Mouse (Mus musculus) lung, embryonic 15.5 days (tissue): Measurements from ENCODE around the gene 2310022A10Rik. TPM values are rescaled to one million over a fixed set of nuclear protein-coding genes. Genes with fewer than 3 reads are reported as not detected.

Experiments
- ATAC-seq: fragments of 200-750 bp; cut with Nextera tagmentation; 2 replicates; pipeline ENCODE4 v1.8.0; 2017; ENCODE audit warnings: moderate number of reproducible peaks, borderline replicate concordance; ENCODE audit not compliant: low FRiP score, low TSS enrichment; ENCODE audit errors: extremely low read depth
- H3K27ac ChIP-seq: fragments of 300-500 bp; sonication (generic); 2 replicates; pipeline ENCODE4 v1.5.1; 2015; ENCODE audit warnings: moderate library complexity, mild to moderate bottlenecking, inconsistent platforms
- H3K27me3 ChIP-seq: fragments of 300-500 bp; sonication (generic); 2 replicates; pipeline ENCODE4 v1.6.1; 2015; ENCODE audit warnings: inconsistent platforms
- H3K36me3 ChIP-seq: fragments of 300-500 bp; sonication (generic); 2 replicates; pipeline ENCODE4 v1.6.1; 2015; ENCODE audit warnings: inconsistent platforms
- H3K4me1 ChIP-seq: fragments of 300-500 bp; sonication (generic); 2 replicates; pipeline ENCODE4 v1.6.1; 2015; ENCODE audit warnings: inconsistent platforms
- H3K4me2 ChIP-seq: fragments of 300-500 bp; sonication (generic); 2 replicates; pipeline ENCODE4 v1.6.1; 2015; ENCODE audit warnings: inconsistent platforms, mild to moderate bottlenecking, moderate library complexity
- H3K4me3 ChIP-seq: fragments of 300-500 bp; sonication (generic); 2 replicates; pipeline ENCODE4 v1.5.1; 2015; ENCODE audit warnings: mild to moderate bottlenecking, inconsistent platforms
- H3K9ac ChIP-seq: fragments of 300-500 bp; sonication (generic); 2 replicates; pipeline ENCODE4 v1.6.1; 2015; ENCODE audit warnings: inconsistent platforms
- H3K9me3 ChIP-seq: fragments of 300-500 bp; sonication (generic); 2 replicates; pipeline ENCODE4 v1.6.1; 2016; ENCODE audit warnings: inconsistent platforms
- WGBS: fragments of 180-500 bp; shearing (Covaris S2); methylation state at CpG from one replicate; pipeline ENCODE4 v1.1.7; 2015; 5-methylcytosine and 5-hydroxymethylcytosine counted together
- polyA plus RNA-seq: library from polyadenylated mRNA; unstranded; fragments of >200 nt; fragmentation: Nextera tagmentation; extraction: Ambion mirVana; gene quantifications from 2 replicates; pipeline ENCODE4 v1.2.1, GENCODE M21; 2015

2310022A10Rik gene
- polyA plus RNA-seq, 1 experiment from 2014 or later = 24.0 TPM

DNA sequence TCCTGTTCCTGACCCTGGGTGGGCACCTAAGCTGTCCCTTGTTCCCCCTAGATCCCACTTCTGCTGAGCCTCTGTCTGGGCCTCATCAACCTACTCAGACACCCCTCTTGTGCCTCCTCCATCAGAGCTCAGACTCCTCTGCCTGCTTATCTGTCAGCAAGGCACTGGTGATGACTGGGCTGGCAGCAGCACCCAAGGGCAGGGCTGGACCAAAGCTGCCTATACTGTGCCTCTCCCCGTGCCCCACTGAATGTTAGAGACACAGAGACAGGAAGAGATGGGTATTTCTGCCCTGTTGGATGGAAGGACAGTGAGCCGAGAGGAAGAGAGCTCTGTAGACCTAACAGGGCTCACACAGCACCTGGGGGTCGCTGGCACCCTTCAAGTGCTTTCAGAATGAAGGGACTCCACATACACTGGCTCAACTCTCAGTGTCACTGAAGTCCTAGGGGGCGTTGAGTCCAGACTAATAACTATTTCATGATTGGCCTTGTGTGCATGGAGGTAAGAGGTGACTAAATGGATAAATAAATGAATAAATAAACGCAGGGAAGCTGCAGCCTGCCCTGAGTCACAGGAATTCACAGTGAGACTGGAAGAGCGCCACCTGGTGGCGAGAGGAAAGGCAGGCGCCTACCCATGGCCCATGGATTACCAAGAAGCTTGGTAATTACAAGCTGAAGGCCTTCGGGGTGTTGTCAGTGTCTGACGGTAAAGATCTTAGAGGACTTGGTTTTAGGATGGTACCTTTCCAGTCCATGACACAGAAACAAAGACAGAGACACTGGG, 26.8 kb upstream of the 2310022A10Rik start:
- H3K9ac ChIP-seq = no peak overlapping the region
- no peak overlapping the region for H3K4me2 ChIP-seq
- H3K4me3 ChIP-seq = no peak overlapping the region
- H3K9me3 ChIP-seq = no peaks in the 10 kb centered on the region
- WGBS = 23% methylated on average over 10 of the region's 10 CpGs
- no peaks in the 10 kb centered on the region for H3K4me1 ChIP-seq
- peak; percentile 45; the same call in 1 of the 2 replicates for ATAC-seq
- H3K27me3 ChIP-seq = no peaks in the 10 kb centered on the region
- no peak overlapping the region for H3K27ac ChIP-seq
- no peaks in the 10 kb centered on the region for H3K36me3 ChIP-seq

DNA sequence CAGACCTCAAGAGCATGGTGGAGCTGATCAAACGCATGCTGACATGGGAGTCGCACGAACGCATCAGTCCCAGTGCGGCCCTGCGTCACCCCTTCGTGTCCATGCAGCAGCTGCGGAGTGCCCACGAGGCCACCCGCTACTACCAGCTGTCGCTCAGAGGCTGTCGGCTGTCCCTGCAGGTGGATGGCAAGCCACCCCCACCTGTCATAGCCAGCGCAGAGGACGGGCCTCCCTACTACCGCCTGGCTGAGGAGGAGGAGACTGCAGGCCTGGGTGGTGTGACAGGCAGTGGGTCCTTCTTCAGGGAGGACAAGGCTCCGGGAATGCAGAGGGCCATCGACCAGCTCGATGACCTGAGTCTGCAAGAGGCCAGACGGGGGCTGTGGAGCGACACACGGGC, 24.0 kb upstream of the 2310022A10Rik start:
- H3K9ac ChIP-seq = no peak overlapping the region
- H3K4me3 ChIP-seq = no peak overlapping the region
- 0 out of 2 replicates have a peak, but pooled peaks cover 2% of the 10 kb centered on the region for H3K36me3 ChIP-seq
- H3K27me3 ChIP-seq = no peaks in the 10 kb centered on the region
- H3K27ac ChIP-seq = no peak overlapping the region
- H3K4me2 ChIP-seq = no peak overlapping the region
- 74% methylated on average over 21 of the region's 21 CpGs for WGBS
- ATAC-seq = no peak
- H3K9me3 ChIP-seq = no peaks in the 10 kb centered on the region
- no peaks in the 10 kb centered on the region for H3K4me1 ChIP-seq

DNA sequence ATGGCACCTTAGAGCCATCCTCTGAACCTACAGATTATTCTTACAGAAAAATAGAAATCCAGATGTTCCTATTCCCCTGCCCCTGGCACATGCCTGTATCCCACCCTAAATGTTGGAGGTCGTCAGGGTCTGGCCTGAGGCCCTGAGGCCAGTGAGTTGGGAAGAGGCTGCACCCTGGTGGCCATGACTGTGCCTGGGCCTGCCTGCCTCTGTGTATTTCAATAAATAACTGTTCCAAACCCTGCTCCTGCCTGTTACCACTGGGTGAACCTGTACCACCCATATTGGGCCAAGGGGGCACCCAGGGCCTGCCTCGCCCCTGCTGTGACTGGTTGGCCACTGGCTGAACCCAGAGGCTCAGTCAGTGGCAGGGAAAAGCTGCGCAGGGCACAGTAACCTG, 22.1 kb upstream of the 2310022A10Rik start:
- 81% methylated on average over 3 of the region's 3 CpGs for WGBS

DNA sequence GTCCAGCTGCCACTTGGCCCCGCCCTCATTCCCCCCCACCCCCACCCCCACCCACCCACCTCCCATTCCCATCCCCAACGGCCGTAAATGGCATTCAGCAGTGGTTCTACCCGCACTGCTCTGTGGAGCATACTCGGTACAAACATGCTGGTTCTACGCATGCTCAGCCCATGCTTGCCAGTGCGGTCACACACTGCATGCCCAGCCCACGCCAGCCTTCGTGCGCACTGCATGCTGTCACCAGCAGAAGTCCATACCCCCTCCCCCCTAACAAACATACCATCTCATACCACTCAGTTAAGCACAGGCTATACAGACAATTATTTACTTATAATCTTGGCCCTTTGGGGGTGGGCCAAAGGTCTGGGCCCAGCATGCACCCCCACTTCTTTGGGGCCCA, 21.3 kb upstream of the 2310022A10Rik start:
- H3K36me3 ChIP-seq = peaks cover 16% of the 10 kb centered on the region
- H3K27me3 ChIP-seq = no peaks in the 10 kb centered on the region
- no peak overlapping the region for H3K27ac ChIP-seq
- H3K4me3 ChIP-seq = no peak overlapping the region
- H3K4me2 ChIP-seq = no peak overlapping the region
- ATAC-seq = no peak
- H3K4me1 ChIP-seq = no peaks in the 10 kb centered on the region
- no peaks in the 10 kb centered on the region for H3K9me3 ChIP-seq
- 80% methylated on average over 10 of the region's 10 CpGs for WGBS
- H3K9ac ChIP-seq = no peak overlapping the region

More for the DNA sequence above, 22.1 kb upstream of the 2310022A10Rik start:
- Histone ChIP-seq H3K27me3 (no peaks in the 10 kb centered on the region), H3K4me1 (no peaks in the 10 kb centered on the region), H3K9me3 (no peaks in the 10 kb centered on the region), H3K9ac (no peak overlapping the region), H3K27ac (no peak overlapping the region), H3K4me3 (no peak overlapping the region), H3K36me3 (peaks cover 9% of the 10 kb centered on the region; the same call in 1 of the 2 replicates), H3K4me2 (no peak overlapping the region)
- ATAC-seq = no peak

DNA sequence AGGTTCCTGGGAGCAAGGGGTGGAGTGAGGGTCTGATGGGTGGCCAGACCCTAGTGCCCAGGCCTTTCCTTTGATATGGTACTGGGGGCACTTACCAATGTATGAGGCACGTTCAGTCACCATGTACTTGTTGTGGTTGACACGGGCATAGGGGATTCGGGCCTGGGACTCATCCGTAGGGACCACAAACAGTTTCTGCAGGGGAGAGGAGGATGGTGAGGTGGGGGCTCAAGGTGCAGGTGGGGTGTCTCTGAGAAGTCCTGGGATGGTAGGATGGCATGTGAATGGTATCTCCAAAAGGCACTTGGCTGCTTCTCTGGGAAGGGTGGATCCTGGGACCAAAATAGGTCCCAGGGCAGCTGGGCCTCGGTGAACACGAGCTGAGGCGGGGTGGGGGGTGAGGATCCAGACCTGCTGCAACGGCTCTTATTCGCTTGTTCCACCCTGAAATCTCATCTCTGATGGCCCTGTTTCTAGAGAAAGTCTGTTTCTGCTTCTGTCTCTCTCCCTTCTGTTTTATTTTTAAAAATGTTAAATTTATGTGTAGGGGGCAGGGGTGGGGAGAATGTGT, 20.5 kb upstream of the 2310022A10Rik start:
- no peak overlapping the region for H3K27ac ChIP-seq
- no peak overlapping the region for H3K9ac ChIP-seq
- no peak overlapping the region for H3K4me2 ChIP-seq
- ATAC-seq = no peak
- H3K9me3 ChIP-seq = no peaks in the 10 kb centered on the region
- H3K4me3 ChIP-seq = no peak overlapping the region
- no peaks in the 10 kb centered on the region for H3K4me1 ChIP-seq
- peaks cover 16% of the 10 kb centered on the region for H3K36me3 ChIP-seq
- WGBS = 84% methylated on average over 9 of the region's 9 CpGs
- H3K27me3 ChIP-seq = no peaks in the 10 kb centered on the region

DNA sequence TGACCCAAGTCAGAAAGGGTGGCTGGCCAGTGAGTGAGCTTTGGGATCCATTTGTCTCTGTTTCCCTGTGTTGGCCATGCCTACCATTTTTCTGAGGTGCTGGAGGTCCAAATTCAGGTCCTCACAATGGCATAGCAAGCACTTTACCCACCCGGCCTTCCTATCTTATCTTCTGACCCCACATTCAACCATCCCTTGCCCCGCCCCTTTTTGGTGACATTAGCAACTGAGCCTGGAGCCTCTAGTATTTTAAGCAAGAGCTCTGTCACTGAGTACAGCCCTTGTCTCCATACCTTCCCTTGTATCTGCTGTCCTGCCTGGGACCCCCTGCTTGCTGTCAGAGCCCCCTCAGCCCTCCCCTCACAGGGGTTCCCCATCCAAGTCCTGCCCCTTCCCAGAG, 17.6 kb upstream of the 2310022A10Rik start:
- WGBS = 63% methylated on average over 2 of the region's 2 CpGs
- Histone ChIP-seq H3K27me3 (no peaks in the 10 kb centered on the region), H3K4me1 (no peaks in the 10 kb centered on the region), H3K27ac (no peak overlapping the region), H3K9ac (no peak overlapping the region), H3K9me3 (no peaks in the 10 kb centered on the region), H3K36me3 (peaks cover 16% of the 10 kb centered on the region), H3K4me2 (no peak overlapping the region), H3K4me3 (no peak overlapping the region)
- no peak for ATAC-seq

DNA sequence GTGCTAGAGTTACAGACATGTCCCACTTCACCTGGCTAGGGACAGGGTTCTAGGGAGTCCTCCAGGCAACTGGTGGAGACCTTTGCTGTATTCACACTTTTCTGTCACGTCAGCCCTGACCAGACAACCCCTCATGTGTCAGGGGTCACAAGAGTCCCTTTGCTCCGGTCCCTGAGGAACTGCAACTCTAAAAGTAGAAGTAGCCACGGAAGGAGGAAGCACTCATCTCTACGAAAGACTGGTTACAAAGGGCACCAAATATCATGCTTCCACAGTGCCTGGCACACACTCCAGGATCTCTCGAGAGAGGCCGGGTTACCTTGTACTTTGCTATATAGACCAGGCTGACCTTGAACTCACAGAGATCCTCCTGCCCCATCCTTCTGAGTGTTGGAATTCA, 16.4 kb upstream of the 2310022A10Rik start:
- H3K4me3 ChIP-seq = no peak overlapping the region
- no peak for ATAC-seq
- H3K27ac ChIP-seq = no peak overlapping the region
- no peaks in the 10 kb centered on the region for H3K9me3 ChIP-seq
- no peak overlapping the region for H3K9ac ChIP-seq
- peaks cover 16% of the 10 kb centered on the region for H3K36me3 ChIP-seq
- peaks cover 5% of the 10 kb centered on the region; the same call in 1 of the 2 replicates for H3K4me1 ChIP-seq
- 85% methylated on average over 6 of the region's 6 CpGs for WGBS
- no peaks in the 10 kb centered on the region for H3K27me3 ChIP-seq
- no peak overlapping the region for H3K4me2 ChIP-seq

DNA sequence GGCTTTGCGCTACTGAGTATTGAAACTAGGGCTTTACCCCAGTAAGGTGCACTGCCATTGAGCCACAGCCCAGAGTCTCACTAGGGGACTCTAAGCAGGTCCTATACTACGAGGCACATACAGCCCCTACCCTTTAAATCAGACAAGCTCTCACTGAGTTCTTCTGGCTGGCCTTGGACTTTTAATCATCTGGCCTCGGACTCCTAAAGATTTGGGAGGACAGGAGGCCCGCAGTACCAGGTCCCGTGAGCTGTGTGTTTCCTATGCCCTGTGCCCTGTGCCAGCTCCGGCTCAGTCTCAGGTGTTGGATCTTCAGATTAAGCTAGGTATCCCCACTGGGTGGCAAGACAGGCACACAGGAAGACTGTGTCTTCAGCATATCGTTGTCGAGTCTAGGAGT, 15.0 kb upstream of the 2310022A10Rik start:
- WGBS = 87% methylated on average over 8 of the region's 8 CpGs
- Histone ChIP-seq H3K9me3 (no peaks in the 10 kb centered on the region), H3K9ac (no peak overlapping the region), H3K36me3 (peaks cover 16% of the 10 kb centered on the region), H3K4me2 (no peak overlapping the region), H3K27ac (no peak overlapping the region), H3K27me3 (no peaks in the 10 kb centered on the region), H3K4me1 (peaks cover 17% of the 10 kb centered on the region), H3K4me3 (no peak overlapping the region)
- ATAC-seq = no peak

DNA sequence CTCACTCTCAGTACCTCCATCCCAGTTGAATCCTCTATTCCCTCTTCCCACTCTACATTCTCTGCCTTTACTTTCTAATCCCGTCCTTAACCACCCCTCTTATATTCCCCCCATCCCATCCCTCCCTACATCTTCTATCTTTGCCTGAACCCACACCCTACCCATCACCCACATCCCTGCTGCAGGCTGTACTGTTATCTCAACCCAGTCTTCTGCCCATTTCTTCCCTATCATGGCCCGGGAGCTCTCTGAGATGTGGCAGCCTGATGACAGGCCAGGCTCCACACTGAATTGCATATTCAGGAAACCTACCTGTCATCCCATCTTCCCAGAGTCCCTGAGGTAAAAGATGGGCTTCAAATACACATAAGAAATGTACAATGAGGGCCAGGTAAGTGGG, 14.2 kb upstream of the 2310022A10Rik start:
- Histone ChIP-seq H3K27ac (no peak overlapping the region), H3K4me1 (peaks cover 18% of the 10 kb centered on the region), H3K4me3 (no peak overlapping the region), H3K36me3 (peaks cover 14% of the 10 kb centered on the region), H3K27me3 (no peaks in the 10 kb centered on the region), H3K9ac (no peak overlapping the region), H3K4me2 (no peak overlapping the region), H3K9me3 (no peaks in the 10 kb centered on the region)
- WGBS = 84% methylated on average over 2 of the region's 2 CpGs
- ATAC-seq = no peak

DNA sequence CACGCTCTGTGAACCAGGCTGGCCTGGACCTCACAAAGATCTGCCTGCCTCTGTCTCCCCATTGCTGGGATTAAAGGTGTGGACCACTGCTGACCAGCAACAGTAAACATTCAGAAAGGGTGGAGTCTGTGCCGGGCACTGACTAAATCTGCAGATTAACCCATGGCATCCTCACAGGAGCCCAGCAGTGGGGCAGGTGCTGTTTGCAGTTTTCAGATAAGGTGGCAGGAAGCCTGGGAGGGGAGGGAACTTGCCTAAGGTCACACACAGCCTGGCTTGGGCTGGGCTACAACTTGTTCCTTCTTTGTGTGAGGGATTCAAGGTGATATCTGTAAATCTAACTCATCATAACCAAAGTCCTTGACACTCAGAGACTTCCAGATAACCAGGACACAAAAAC, 12.5 kb upstream of the 2310022A10Rik start:
- ATAC-seq = no peak
- Histone ChIP-seq H3K4me1 (peaks cover 18% of the 10 kb centered on the region), H3K4me2 (no peak overlapping the region), H3K9ac (no peak overlapping the region), H3K36me3 (peaks cover 10% of the 10 kb centered on the region), H3K27ac (no peak overlapping the region), H3K9me3 (no peaks in the 10 kb centered on the region), H3K4me3 (no peak overlapping the region), H3K27me3 (no peaks in the 10 kb centered on the region)
- 56% methylated on average over 2 of the region's 2 CpGs for WGBS

DNA sequence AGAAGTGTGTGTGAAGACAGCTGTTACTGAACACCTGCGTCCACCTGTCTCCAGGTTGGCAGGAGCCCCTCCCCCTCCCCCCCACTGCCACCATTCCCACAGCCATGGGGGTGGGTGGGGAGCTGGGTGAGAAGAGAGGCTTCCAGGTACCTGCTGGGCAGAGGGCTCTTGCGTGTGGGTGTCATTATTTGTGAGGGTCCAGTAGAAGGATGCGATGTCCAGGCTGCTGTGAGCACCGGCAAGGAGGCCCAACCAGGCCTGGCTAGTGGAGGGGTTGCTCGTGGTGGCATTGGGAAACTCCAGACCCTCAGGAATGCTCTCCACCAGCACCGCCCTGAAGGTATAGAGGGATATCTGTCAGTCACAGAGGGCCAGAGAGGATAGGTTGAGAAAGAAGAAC, 12.1 kb upstream of the 2310022A10Rik start:
- Histone ChIP-seq H3K9me3 (no peaks in the 10 kb centered on the region), H3K27me3 (no peaks in the 10 kb centered on the region), H3K4me3 (no peak overlapping the region), H3K4me2 (no peak overlapping the region), H3K36me3 (peaks cover 7% of the 10 kb centered on the region), H3K4me1 (peaks cover 18% of the 10 kb centered on the region), H3K27ac (no peak overlapping the region), H3K9ac (no peak overlapping the region)
- WGBS = 75% methylated on average over 6 of the region's 6 CpGs
- ATAC-seq = no peak

DNA sequence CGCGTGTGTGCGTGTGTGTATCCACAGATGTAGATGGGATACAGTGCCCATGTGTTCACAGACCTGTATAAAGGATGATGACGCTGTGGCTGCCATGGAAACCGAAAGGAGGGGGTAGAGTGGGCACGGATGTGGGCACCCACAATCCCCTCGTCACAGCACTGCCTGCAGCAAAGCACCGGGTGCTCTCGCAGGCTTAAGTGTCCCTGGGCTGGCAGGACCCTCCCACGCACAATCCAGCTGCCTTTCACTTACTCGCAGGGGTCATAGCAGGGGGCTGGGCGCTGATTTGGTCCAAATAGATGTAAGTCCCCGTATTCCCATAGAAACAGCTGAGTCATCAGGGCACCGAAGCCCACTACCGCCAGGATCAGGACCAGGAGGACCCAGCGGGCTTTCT, 11.6 kb upstream of the 2310022A10Rik start:
- no peak overlapping the region for H3K4me3 ChIP-seq
- WGBS = 74% methylated on average over 16 of the region's 16 CpGs

More for the DNA sequence above, 11.6 kb upstream of the 2310022A10Rik start:
- no peak overlapping the region for H3K27ac ChIP-seq
- peak overlapping the region; percentile 91; the same call in 1 of the 2 replicates for H3K4me2 ChIP-seq
- H3K9me3 ChIP-seq = no peaks in the 10 kb centered on the region
- H3K9ac ChIP-seq = no peak overlapping the region
- no peaks in the 10 kb centered on the region for H3K27me3 ChIP-seq
- no peak for ATAC-seq
- H3K4me1 ChIP-seq = peaks cover 18% of the 10 kb centered on the region
- H3K36me3 ChIP-seq = 0 out of 2 replicates have a peak, but pooled peaks cover 2% of the 10 kb centered on the region
